Mouse (Mus musculus): ENCODE data around the gene Ror2. TPM values are rescaled to one million over a fixed set of nuclear protein-coding genes. Genes with fewer than 3 reads are reported as not detected.

The Ror2 gene
- polyA plus RNA-seq, 1 experiment from 2014 or later, result 3.2 TPM

DNA sequence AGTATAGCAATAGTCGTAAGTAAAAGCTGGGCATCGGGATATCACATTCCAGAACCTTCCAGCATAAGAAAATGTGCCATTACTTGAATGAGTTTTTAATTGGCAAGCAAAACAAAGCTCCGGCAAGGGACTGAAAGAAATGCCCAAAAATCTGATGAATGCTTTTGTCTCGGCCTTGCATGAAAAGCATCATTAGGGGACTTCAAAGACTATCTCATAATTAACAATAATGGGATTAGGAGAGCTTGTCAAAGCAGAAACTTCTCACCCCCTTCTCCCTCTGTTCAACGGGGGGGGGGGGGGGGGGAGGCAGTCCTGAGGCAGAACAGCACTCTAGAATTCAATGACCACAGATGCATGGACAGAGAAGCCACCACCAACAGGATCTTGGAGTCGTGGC is 17.4 kb downstream of the Ror2 start:
- no peak overlapping the region for H3K4me3 ChIP-seq
- no peaks in the 10 kb centered on the region for H3K27me3 ChIP-seq (replicated peaks)
- H3K9ac ChIP-seq, result no peak overlapping the region
- no peak overlapping the region for H3K4me2 ChIP-seq
- H3K4me1 ChIP-seq, result no peaks in the 10 kb centered on the region
- H3K36me3 ChIP-seq (replicated peaks), result no peaks in the 10 kb centered on the region
- no peak overlapping the region for H3K27ac ChIP-seq
- no peaks in the 10 kb centered on the region for H3K9me3 ChIP-seq
- WGBS, result 38% methylated on average over 5 of the region's 6 CpGs
- no peak for ATAC-seq (replicated peaks)

DNA sequence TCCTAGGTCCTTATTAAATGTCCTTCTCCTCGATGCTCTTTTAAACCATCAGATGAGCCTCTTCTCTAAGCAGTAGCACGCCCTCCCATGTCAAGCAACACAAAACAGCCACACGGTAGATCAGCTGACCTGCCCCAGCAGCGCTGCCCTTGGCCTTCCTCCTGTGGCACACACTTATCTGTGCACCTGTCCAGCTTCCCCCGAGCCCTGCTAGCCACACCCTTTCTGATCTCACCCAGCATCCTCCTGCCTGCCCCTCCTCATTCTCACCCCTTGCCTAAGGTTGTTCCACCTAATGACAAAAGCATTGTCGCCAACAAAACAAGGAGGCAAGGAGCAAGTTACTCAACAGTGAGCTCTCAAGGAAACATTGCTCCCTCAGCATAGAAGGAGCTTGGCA is 18.1 kb downstream of the Ror2 start:
- Histone ChIP-seq H3K4me3 (no peak overlapping the region), H3K4me1 (no peaks in the 10 kb centered on the region), H3K27me3 (replicated peaks) (no peaks in the 10 kb centered on the region), H3K9me3 (no peaks in the 10 kb centered on the region), H3K9ac (no peak overlapping the region), H3K36me3 (replicated peaks) (no peaks in the 10 kb centered on the region), H3K27ac (no peak overlapping the region), H3K4me2 (no peak overlapping the region)
- 65% methylated on average over 6 of the region's 6 CpGs for WGBS
- ATAC-seq (replicated peaks), result no peak

DNA sequence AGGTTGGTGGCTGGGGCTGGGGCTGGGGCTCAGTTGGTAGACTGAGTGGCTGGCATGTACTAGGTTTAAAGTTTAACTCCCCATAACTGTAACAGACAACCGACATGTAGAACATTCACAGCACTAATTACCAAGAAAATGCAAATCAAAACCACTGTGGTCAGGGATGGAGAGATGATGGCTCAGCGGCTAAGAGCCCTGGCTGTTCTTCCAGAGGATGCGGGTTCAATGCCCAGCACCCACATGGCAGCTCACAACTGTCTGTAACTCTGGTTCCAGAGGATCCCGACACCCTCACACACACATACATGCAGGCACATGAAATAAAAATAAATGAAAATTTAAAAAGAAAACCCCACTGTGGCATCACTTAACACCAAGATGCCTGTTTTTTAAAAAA is 18.8 kb downstream of the Ror2 start:
- no peaks in the 10 kb centered on the region for H3K9me3 ChIP-seq
- 82% methylated on average over 4 of the region's 4 CpGs for WGBS
- H3K27me3 ChIP-seq (replicated peaks), result no peaks in the 10 kb centered on the region
- H3K4me3 ChIP-seq, result no peak overlapping the region
- H3K4me2 ChIP-seq, result no peak overlapping the region
- no peaks in the 10 kb centered on the region for H3K4me1 ChIP-seq
- no peaks in the 10 kb centered on the region for H3K36me3 ChIP-seq (replicated peaks)
- no peak overlapping the region for H3K27ac ChIP-seq
- no peak overlapping the region for H3K9ac ChIP-seq
- no peak for ATAC-seq (replicated peaks)

DNA sequence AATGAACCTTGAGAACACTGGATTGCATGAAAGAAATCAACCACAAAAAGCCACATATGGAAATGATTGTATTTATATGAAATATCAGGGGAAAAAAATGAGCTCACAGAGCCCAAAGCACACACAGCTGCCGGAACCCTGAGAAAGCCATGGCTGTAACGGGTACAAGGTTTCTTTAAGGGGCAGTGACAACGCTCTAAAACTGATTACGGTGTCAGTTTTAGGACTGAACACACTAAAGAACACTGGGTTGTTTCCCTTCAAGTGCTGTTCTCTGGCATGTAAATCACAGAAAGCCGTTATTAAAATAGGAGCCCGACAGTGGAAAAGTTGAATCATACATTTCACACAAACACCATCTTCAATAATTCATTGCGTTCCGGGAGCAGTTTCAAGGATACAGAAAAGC is 19.4 kb downstream of the Ror2 start:
- Histone ChIP-seq H3K27ac (no peak overlapping the region), H3K9me3 (no peaks in the 10 kb centered on the region), H3K4me1 (no peaks in the 10 kb centered on the region), H3K4me3 (no peak overlapping the region), H3K9ac (no peak overlapping the region), H3K27me3 (replicated peaks) (no peaks in the 10 kb centered on the region), H3K4me2 (no peak overlapping the region), H3K36me3 (replicated peaks) (no peaks in the 10 kb centered on the region)
- 69% methylated on average over 8 of the region's 8 CpGs for WGBS
- ATAC-seq (replicated peaks), result no peak

DNA sequence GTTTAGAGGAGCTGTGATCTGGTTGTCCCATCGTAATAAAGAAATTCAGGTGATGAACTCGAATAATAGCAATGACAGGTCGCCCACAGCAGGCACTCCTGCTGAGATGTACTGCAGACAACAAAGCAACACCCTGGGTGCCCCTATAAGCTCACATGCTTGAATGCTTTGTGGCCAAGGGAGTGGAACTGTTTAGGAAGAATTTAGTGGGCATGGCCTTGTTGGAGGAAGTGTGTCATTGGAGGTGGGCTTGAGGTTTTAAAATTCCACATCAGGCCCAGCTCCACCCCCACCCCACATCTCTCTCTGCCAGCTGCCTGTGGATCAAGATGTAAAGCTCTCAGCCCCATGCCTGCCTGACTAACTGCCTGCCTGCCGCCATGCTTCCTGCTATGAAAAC is 21.0 kb downstream of the Ror2 start:
- Histone ChIP-seq H3K9me3 (no peaks in the 10 kb centered on the region), H3K4me3 (no peak overlapping the region), H3K9ac (no peak overlapping the region), H3K27me3 (replicated peaks) (no peaks in the 10 kb centered on the region), H3K4me1 (no peaks in the 10 kb centered on the region), H3K36me3 (replicated peaks) (no peaks in the 10 kb centered on the region), H3K27ac (no peak overlapping the region), H3K4me2 (no peak overlapping the region)
- 73% methylated on average over 4 of the region's 4 CpGs for WGBS
- ATAC-seq (replicated peaks), result no peak

DNA sequence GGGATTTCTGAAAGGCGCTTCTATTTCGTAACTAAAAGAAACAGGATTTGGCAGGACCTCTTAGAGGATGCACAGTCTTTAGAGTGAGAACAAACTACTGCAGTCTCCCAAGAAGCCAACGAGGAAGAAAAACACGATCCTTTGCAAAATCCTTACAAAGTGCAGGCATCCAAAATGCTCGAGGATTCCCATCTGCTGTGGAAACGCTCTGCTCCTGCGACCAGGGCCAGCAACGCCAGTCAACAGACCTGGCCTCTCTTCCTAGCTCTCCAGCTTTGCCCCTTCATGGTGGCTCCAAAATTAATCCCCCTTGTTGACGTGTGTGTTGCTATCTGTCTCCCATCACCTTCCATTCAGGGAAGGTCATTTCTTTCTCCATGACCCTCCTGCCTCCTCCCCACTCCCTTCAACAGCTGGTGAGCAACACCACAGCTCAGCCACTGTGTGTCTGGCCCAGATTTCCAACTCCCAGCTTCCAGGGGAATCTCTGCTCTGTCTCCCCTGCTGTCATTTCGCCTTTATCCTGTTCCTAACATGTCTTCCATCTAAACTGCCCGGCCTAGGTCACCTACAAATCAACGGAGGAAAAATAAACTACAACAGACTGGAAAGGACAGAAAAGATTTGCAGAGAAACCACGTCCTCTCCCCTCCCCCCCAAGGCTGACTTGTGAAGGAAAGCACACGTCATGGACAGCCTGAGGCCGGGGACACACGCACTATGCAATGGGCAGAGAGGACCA is 23.2 kb downstream of the Ror2 start:
- ATAC-seq (replicated peaks), result no peak
- Histone ChIP-seq H3K9ac (no peak overlapping the region), H3K36me3 (replicated peaks) (no peaks in the 10 kb centered on the region), H3K4me1 (no peaks in the 10 kb centered on the region), H3K4me2 (no peak overlapping the region), H3K27ac (no peak overlapping the region), H3K27me3 (replicated peaks) (no peaks in the 10 kb centered on the region), H3K4me3 (no peak overlapping the region), H3K9me3 (no peaks in the 10 kb centered on the region)
- 79% methylated on average over 16 of the region's 16 CpGs for WGBS

DNA sequence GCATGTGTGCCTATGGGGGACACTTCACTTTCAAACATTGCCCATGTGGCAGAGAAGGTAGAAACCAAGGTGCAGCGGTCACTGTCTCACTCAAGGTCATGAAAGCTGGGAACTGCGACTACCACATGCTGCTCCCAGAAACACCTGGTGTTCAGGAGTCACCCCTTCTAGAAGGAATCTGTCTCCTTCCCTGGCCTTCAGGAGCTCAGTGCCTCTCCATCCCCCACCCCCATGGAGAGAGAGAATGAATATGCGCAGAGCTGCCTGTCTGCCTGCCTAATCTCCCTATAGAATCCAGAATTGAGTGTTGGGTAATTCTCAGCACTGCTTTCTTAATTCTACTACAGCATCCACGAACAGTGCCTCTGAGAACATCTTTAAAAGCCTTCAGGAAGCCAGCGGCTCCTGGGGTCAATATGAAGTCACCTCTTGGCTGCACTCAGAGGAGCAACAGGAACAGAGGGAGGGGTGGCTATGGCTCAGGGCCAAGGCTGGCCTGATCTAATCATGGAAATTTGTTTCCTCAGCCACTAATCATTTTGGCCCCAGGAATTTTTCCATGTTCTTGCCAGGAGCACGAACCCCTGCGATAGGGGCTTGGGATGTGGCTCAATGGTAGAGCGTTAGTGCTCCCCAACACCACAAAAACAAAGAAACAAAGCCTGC is 24.7 kb downstream of the Ror2 start:
- Histone ChIP-seq H3K4me2 (no peak overlapping the region), H3K4me1 (no peaks in the 10 kb centered on the region), H3K36me3 (replicated peaks) (no peaks in the 10 kb centered on the region), H3K27ac (no peak overlapping the region), H3K4me3 (no peak overlapping the region), H3K9me3 (no peaks in the 10 kb centered on the region), H3K9ac (no peak overlapping the region), H3K27me3 (replicated peaks) (no peaks in the 10 kb centered on the region)
- WGBS, result 58% methylated on average over 8 of the region's 8 CpGs
- ATAC-seq (replicated peaks), result no peak

DNA sequence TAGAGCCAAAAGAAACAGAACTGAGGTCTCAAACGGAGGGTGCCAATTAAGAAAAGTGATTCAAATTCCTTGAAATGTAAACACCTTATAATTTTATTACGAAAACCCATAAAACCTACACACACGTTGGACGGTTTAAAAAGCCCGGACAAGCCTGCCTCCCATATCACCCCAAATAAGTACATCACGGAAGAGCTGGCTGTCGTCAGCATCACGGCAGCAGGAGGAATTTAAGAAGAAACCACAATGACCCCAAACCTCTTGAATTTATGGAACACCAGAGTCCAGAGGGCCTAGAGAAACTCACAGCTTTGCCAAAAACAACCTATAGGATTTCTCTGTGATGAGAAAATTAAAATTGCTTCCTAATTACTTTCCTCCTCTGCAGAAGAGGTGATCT is 27.0 kb downstream of the Ror2 start:
- H3K4me2 ChIP-seq, result no peak overlapping the region

DNA sequence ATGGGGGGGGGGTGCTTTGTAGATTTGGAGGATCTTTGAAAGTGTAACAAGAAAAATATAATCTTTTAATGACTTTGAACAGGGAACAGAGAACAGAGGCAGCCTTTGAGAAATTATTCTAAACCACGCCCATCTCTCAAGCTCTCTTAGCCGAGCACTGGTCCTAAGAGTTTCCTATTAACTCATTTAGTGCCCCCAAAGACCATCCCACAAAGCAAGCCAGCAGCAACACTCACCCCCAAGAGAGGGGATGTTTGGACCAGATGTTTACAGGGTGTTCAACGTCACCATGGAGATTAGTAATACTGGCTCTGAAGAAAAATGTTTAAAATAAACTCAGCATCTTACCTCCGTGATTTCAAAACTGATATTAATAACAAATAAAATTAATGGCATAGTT is 27.4 kb downstream of the Ror2 start:
- H3K9ac ChIP-seq, result no peak overlapping the region
- H3K27ac ChIP-seq, result no peak overlapping the region
- no peak overlapping the region for H3K4me2 ChIP-seq
- no peak for ATAC-seq (replicated peaks)
- no peaks in the 10 kb centered on the region for H3K9me3 ChIP-seq
- no peaks in the 10 kb centered on the region for H3K27me3 ChIP-seq (replicated peaks)
- no peak overlapping the region for H3K4me3 ChIP-seq
- WGBS, result 50% methylated on average over 4 of the region's 4 CpGs
- H3K4me1 ChIP-seq, result no peaks in the 10 kb centered on the region
- H3K36me3 ChIP-seq (replicated peaks), result no peaks in the 10 kb centered on the region

More for the DNA sequence above, 27.0 kb downstream of the Ror2 start:
- H3K4me1 ChIP-seq, result no peaks in the 10 kb centered on the region
- H3K27ac ChIP-seq, result no peak overlapping the region
- no peaks in the 10 kb centered on the region for H3K36me3 ChIP-seq (replicated peaks)
- WGBS, result 81% methylated on average over 8 of the region's 8 CpGs
- no peak overlapping the region for H3K4me3 ChIP-seq
- no peaks in the 10 kb centered on the region for H3K9me3 ChIP-seq
- no peak for ATAC-seq (replicated peaks)
- no peak overlapping the region for H3K9ac ChIP-seq
- H3K27me3 ChIP-seq (replicated peaks), result no peaks in the 10 kb centered on the region

DNA sequence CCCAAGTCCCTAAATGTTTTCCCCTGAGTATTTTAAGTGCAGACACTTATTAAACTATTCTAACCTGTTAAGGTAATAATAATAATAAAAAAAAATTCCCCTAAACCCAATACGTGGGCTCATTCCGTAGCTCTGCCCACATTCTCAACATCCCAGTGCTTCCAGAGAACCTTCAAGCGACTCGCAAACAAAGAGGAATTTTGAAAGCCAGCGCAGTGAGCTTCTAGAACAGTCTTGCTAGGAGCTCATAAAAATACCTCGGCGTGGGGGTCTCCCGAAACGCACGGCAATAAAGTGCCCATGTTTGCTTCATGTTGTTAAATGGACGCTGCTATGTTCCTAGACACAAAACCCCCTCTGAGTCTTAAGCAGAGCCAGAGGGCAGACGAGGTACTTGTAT is 32.7 kb downstream of the Ror2 start:
- no peaks in the 10 kb centered on the region for H3K4me1 ChIP-seq
- no peaks in the 10 kb centered on the region for H3K27me3 ChIP-seq (replicated peaks)
- no peak overlapping the region for H3K9ac ChIP-seq
- no peak overlapping the region for H3K27ac ChIP-seq
- no peak overlapping the region for H3K4me2 ChIP-seq
- WGBS, result 93% methylated on average over 12 of the region's 12 CpGs
- no peak overlapping the region for H3K4me3 ChIP-seq
- H3K9me3 ChIP-seq, result no peaks in the 10 kb centered on the region
- no peaks in the 10 kb centered on the region for H3K36me3 ChIP-seq (replicated peaks)
- ATAC-seq (replicated peaks), result no peak

DNA sequence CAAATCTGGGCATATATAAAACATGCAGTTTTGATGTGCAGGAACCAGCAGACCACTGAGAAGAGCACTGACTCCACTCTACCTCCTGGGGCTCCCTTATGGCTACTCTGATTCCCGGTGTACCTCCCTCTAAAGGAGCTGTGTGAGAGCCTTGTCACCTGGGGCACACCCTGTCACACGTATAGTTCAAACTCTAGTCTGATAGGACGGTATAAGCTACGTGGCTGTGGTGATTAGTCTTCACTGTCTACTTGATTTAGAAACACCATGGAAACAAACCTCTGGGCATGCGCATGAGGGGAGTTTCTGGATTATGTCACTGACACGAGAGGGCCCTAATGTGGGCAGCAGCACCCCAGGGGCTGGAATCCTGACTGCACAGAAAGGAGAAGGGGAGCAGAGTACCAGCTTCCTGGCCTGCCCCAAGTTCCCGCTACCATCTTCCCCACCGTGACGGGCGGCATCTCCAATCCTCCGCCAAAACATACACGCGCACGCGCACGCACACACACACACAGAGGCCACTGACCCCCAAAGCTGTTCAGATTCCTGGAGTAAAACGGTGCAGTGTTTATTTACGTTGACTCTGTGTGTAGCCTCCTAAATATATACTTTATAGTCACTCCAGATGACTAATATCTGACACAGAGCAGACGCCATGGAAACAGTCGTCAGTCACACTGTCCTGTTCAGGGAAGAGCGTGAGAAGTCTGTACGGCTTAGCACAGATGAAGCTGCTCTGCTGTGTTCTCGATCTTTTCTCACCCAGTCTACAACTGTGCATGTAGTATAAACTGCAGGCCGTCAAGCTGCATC is 37.1 kb downstream of the Ror2 start:
- 78% methylated on average over 24 of the region's 24 CpGs for WGBS
- ATAC-seq (replicated peaks), result no peak
- Histone ChIP-seq H3K9me3 (no peaks in the 10 kb centered on the region), H3K27ac (no peak overlapping the region), H3K9ac (no peak overlapping the region), H3K4me1 (no peaks in the 10 kb centered on the region), H3K4me3 (no peak overlapping the region), H3K27me3 (replicated peaks) (no peaks in the 10 kb centered on the region), H3K36me3 (replicated peaks) (no peaks in the 10 kb centered on the region), H3K4me2 (no peak overlapping the region)

DNA sequence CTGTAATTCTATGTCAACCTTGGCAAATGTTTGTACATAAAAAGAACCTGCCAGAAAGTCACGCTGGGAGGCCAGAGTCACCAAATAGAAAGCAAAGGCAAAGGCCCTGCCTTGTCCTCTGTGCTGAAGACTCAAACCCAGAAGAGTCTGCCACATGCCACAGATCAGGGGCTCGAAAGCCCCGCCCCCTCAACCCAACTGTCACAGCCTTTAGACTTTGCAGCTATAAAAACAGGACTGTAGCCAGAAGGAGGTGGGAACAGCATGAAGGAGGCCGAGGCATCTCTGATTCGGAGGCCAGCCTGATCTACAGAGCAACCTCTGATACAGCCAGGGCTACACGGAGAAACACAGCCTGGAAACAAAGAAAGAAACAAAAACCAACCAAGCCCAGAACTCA is 37.8 kb downstream of the Ror2 start:
- Histone ChIP-seq H3K27ac (no peak overlapping the region), H3K27me3 (replicated peaks) (no peaks in the 10 kb centered on the region), H3K9me3 (no peaks in the 10 kb centered on the region), H3K4me2 (no peak overlapping the region), H3K4me1 (no peaks in the 10 kb centered on the region), H3K4me3 (no peak overlapping the region), H3K9ac (no peak overlapping the region), H3K36me3 (replicated peaks) (no peaks in the 10 kb centered on the region)
- no peak for ATAC-seq (replicated peaks)
- 61% methylated on average over 6 of the region's 6 CpGs for WGBS

All from midbrain, embryonic 15.5 days (tissue).